Comparison of ENCODE assay signal across 9 mouse cellular contexts in the genomic region with DNA sequence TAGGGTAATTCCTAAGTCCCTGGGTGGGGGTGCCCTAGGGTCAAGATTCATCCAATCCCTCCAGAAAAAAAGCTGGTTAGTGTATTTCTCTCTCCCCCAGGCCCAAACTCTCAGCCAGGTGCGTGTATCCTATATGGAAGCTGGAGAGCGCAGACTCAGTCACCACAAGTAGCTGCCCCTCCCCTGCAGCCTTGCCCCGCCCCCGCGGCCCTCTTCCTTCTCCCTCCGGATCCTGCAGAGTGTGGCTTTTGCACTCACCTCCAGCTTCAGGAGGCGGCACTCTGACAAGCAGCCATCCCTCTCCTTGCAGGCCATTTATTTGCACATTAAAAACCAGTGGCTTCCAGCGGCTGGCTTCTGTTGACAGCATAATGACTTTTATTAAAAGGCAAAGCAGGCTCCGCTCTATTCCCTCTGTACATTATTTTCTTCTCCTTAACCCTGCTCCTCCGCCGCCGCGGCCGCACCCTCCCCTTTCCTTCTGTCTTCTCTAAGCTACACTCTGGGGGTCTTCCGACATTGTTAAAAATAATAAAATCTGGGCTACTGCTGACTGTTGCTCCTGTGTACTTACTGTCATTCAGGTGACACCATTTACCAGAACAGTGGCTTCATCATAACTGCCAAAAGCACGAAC. TPM values are rescaled to one million over a fixed set of nuclear protein-coding genes. Genes with fewer than 3 reads are reported as not detected.
DNase-seq lines count a peak whose midpoint lies in the region; ATAC-seq lines count a peak whose summit lies in the region.
"Had no signal": no experiment of that assay in that cellular context is flagged by ENCODE, and none has a peak within 500 bp of the region (broad histone marks: within the 10 kb centered on the region; RNA-seq: fewer than 3 reads in every experiment).

No protein-coding gene starts in this region.

- H3K4me1 ChIP-seq in hindbrain, embryonic 13.5 days (replicated peaks): 0 out of 2 replicates have a peak, but pooled peaks cover 5% of the 10 kb centered on the region
- H3K4me1 ChIP-seq in limb, embryonic 13.5 days: peaks cover 8% of the 10 kb centered on the region; the same call in 1 of the 2 replicates
- H3K4me1 ChIP-seq in stomach, embryonic 16.5 days (ENCODE audit: control insufficient read depth, insufficient read depth, low read length): no peaks in the 10 kb centered on the region
- H3K4me1 ChIP-seq: liver, embryonic 13.5 days had no signal

- WGBS in hindbrain, embryonic 13.5 days: 2% methylated on average over 16 of the region's 16 CpGs
- 4% methylated on average over 16 of the region's 16 CpGs for WGBS in limb, embryonic 13.5 days
- 4% methylated on average over 16 of the region's 16 CpGs for WGBS in stomach, embryonic 16.5 days

- H3K36me3 ChIP-seq in hindbrain, embryonic 13.5 days: no peaks in the 10 kb centered on the region
- H3K36me3 ChIP-seq in limb, embryonic 13.5 days: no peaks in the 10 kb centered on the region
- H3K36me3 ChIP-seq in stomach, embryonic 16.5 days (ENCODE audit: control insufficient read depth, insufficient read depth, low read length): no peaks in the 10 kb centered on the region
- H3K36me3 ChIP-seq: liver, embryonic 13.5 days had no signal

- H3K4me3 ChIP-seq in hindbrain, embryonic 13.5 days: peak overlapping the region; percentile 8; the same call in 1 of the 2 replicates
- H3K4me3 ChIP-seq in limb, embryonic 13.5 days: peak overlapping the region; percentile 11; the same call in 1 of the 2 replicates
- H3K4me3 ChIP-seq in stomach, embryonic 16.5 days (replicated peaks; ENCODE audit: low read length): 0 out of 2 replicates have a peak overlapping the region, but pooled peaks have one; percentile 16
- H3K4me3 ChIP-seq: liver, embryonic 13.5 days had no signal

- H3K9ac ChIP-seq in hindbrain, embryonic 13.5 days: peak overlapping the region; percentile 19; the same call in 1 of the 2 replicates
- H3K9ac ChIP-seq in limb, embryonic 13.5 days: no peak overlapping the region
- H3K9ac ChIP-seq in stomach, embryonic 16.5 days (ENCODE audit: low read length): no peak overlapping the region
- H3K9ac ChIP-seq: liver, embryonic 13.5 days had no signal

- H3K27ac ChIP-seq in hindbrain, embryonic 13.5 days: no peak overlapping the region
- H3K27ac ChIP-seq in limb, embryonic 13.5 days: no peak overlapping the region
- no peak overlapping the region for H3K27ac ChIP-seq in stomach, embryonic 16.5 days (ENCODE audit: low read length)
- H3K27ac ChIP-seq: liver, embryonic 13.5 days had no signal

- ATAC-seq in hindbrain, embryonic 13.5 days (ENCODE audit: low FRiP score): peak; percentile 72
- ATAC-seq in limb, embryonic 13.5 days (ENCODE audit: low FRiP score, low read depth): no peak
- ATAC-seq in stomach, embryonic 16.5 days (ENCODE audit: insufficient read depth, low FRiP score): no peak
- ATAC-seq in megakaryocyte, adult 5-6 weeks (ENCODE audit: poor library complexity, severe bottlenecking): no peak

- peak overlapping the region; percentile 45 for H3K4me2 ChIP-seq in hindbrain, embryonic 13.5 days
- peak overlapping the region; percentile 44 for H3K4me2 ChIP-seq in limb, embryonic 13.5 days (replicated peaks)
- peak overlapping the region; percentile 29 for H3K4me2 ChIP-seq in stomach, embryonic 16.5 days (ENCODE audit: low read depth, low read length)
- H3K4me2 ChIP-seq: liver, embryonic 13.5 days had no signal

- DNase-seq in kidney, adult 11 months: peak; percentile 7
- no peak for DNase-seq in kidney, adult 18-20 months
- no peak for DNase-seq in adrenal gland, postnatal 4 days (ENCODE audit: low spot score in 2 of 2)
- no peak for DNase-seq in layer of hippocampus, adult 9-11 months
- DNase-seq: liver, embryonic 13.5 days had no signal

- H3K9me3 ChIP-seq in hindbrain, embryonic 13.5 days: no peaks in the 10 kb centered on the region
- H3K9me3 ChIP-seq in limb, embryonic 13.5 days: no peaks in the 10 kb centered on the region
- no peaks in the 10 kb centered on the region for H3K9me3 ChIP-seq in stomach, embryonic 16.5 days (replicated peaks; ENCODE audit: control insufficient read depth, low read length)
- H3K9me3 ChIP-seq: liver, embryonic 13.5 days had no signal

- H3K27me3 ChIP-seq in hindbrain, embryonic 13.5 days: peaks cover 66% of the 10 kb centered on the region
- peaks cover 73% of the 10 kb centered on the region for H3K27me3 ChIP-seq in limb, embryonic 13.5 days
- H3K27me3 ChIP-seq in stomach, embryonic 16.5 days (ENCODE audit: control insufficient read depth, insufficient read depth, low read length): peaks cover 25% of the 10 kb centered on the region

RNA-seq across cellular contexts. Expression of a gene that starts 41.5 kb away (rescaled TPM):
- 1.8 and 2.1 TPM in 2 replicates for polyA plus RNA-seq in hindbrain, embryonic 13.5 days (2015; fragmentation: Nextera tagmentation; extraction: Ambion mirVana)
- polyA plus RNA-seq in limb, embryonic 13.5 days (2015; fragmentation: Nextera tagmentation; extraction: Ambion mirVana): 0.34 and 0.54 TPM in 2 replicates
- 0.48 and 0.82 TPM in 2 replicates for polyA plus RNA-seq in stomach, embryonic 16.5 days (2015; fragmentation: Nextera tagmentation; extraction: Ambion mirVana)
- total RNA-seq in megakaryocyte, adult 5-6 weeks (2015): not detected in 2 replicates
- not detected in 2 replicates for total RNA-seq in megakaryocyte, adult 5-6 weeks (2017)
- total RNA-seq in adrenal gland, postnatal 4 days (2021): 1 to 10 TPM; 1.3 to 1.7 TPM
- polyA plus RNA-seq: liver, embryonic 13.5 days had no signal
